Mouse (Mus musculus): ENCODE results near the gene Olfr617. TPM values are rescaled to one million over a fixed set of nuclear protein-coding genes. Genes with fewer than 3 reads are reported as not detected.
"Not testable (repeated sequence)": the region's sequence is repeated elsewhere in the genome, so short reads cannot be mapped to it uniquely, and the experiment has no call there.

Olfr617 gene
- not detected for total RNA-seq (2021)
- long read RNA-seq, experiment 1 = 0 reads
- long read RNA-seq, experiment 2 = 0 reads

- no peak for DNase-seq (ENCODE audit: extremely low spot score in 1 of 2, low spot score in 2 of 2)
- intact Hi-C loops (cut with DNase I) = loop anchor here (1.0 kb wide), 1 partner anchor 105 kb away; no protein-coding TSS in a partner anchor
- TF ChIP-seq CTCF (IDR thresholded peaks at IDR 0.05) = no peak
- no peak within 1 kb of the TSS for H3K27ac ChIP-seq
- H3K4me3 ChIP-seq = no peak within 1 kb of the TSS
Measured at GRCm38 (mm10) chr7:103572761-103573160, at the start of gene Olfr617. Gene Olfr617 (plus strand): TSS chr7:103573061.

- DNase-seq (ENCODE audit: extremely low spot score in 1 of 2, low spot score in 2 of 2); H3K27ac ChIP-seq; intact Hi-C loops (cut with DNase I); H3K4me3 ChIP-seq: not testable (repeated sequence)
Measured at GRCm38 (mm10) chr7:103542617-103543016, 30.2 kb upstream of the Olfr617 start, which contains the start of gene Olfr612. Gene Olfr612 (minus strand): TSS chr7:103542717.

- no peak for TF ChIP-seq CTCF (IDR thresholded peaks at IDR 0.05)
- H3K4me3 ChIP-seq = no peak within 1 kb of the TSS
- intact Hi-C loops (cut with DNase I) = no loop called here
- DNase-seq (ENCODE audit: extremely low spot score in 1 of 2, low spot score in 2 of 2) = no peak
- H3K27ac ChIP-seq = no peak within 1 kb of the TSS
Measured at GRCm38 (mm10) chr7:103547774-103548173, 25.1 kb upstream of the Olfr617 start, which contains the start of gene Olfr613. Gene Olfr613 (plus strand): TSS chr7:103548074.

GRCm38 (mm10) chr7:103555779-103556178 is 17.1 kb upstream of the Olfr617 start, which contains the start of gene Olfr615:
Gene Olfr615 (plus strand): TSS chr7:103556079.
- Histone ChIP-seq H3K27ac (no peak within 1 kb of the TSS), H3K4me3 (no peak within 1 kb of the TSS)
- no peak for DNase-seq (ENCODE audit: extremely low spot score in 1 of 2, low spot score in 2 of 2)
- TF ChIP-seq CTCF (IDR thresholded peaks at IDR 0.05) = no peak
- intact Hi-C loops (cut with DNase I) = no loop called here

GRCm38 (mm10) chr7:103569043-103569442 is 3.8 kb upstream of the Olfr617 start, which contains the start of gene Olfr616:
Gene Olfr616 (minus strand): TSS chr7:103569143.
- DNase-seq (ENCODE audit: extremely low spot score in 1 of 2, low spot score in 2 of 2) = no peak
- no peak for TF ChIP-seq CTCF (IDR thresholded peaks at IDR 0.05)
- Histone ChIP-seq H3K4me3 (no peak within 1 kb of the TSS), H3K27ac (no peak within 1 kb of the TSS)
- intact Hi-C loops (cut with DNase I) = no loop called here

GRCm38 (mm10) chr7:103589803-103590202 is 16.9 kb downstream of the Olfr617 start, which contains the start of gene Olfr618:
Gene Olfr618 (plus strand): TSS chr7:103590103.
- no peak within 1 kb of the TSS for H3K4me3 ChIP-seq
- H3K27ac ChIP-seq = no peak within 1 kb of the TSS
- no peak for TF ChIP-seq CTCF (IDR thresholded peaks at IDR 0.05)
- intact Hi-C loops (cut with DNase I) = no loop called here
- no peak for DNase-seq (ENCODE audit: extremely low spot score in 1 of 2, low spot score in 2 of 2)

GRCm38 (mm10) chr7:103600275-103600674 is 27.4 kb downstream of the Olfr617 start, which contains the start of gene Olfr619:
Gene Olfr619 (plus strand): TSS chr7:103600575.
- intact Hi-C loops (cut with DNase I) = no loop called here
- DNase-seq (ENCODE audit: extremely low spot score in 1 of 2, low spot score in 2 of 2) = no peak
- no peak within 1 kb of the TSS for H3K4me3 ChIP-seq
- H3K27ac ChIP-seq = no peak within 1 kb of the TSS
- TF ChIP-seq CTCF (IDR thresholded peaks at IDR 0.05) = no peak

GRCm38 (mm10) chr7:103607425-103607824 is 34.6 kb downstream of the Olfr617 start:
- no peak for DNase-seq (ENCODE audit: extremely low spot score in 1 of 2, low spot score in 2 of 2)
- intact Hi-C loops (cut with DNase I) = no loop called here
- TF ChIP-seq CTCF (IDR thresholded peaks at IDR 0.05) = no peak

GRCm38 (mm10) chr7:103612434-103612833 is 39.6 kb downstream of the Olfr617 start, which contains the start of gene Olfr620:
Gene Olfr620 (minus strand): TSS chr7:103612534.
- no peak for DNase-seq (ENCODE audit: extremely low spot score in 1 of 2, low spot score in 2 of 2)
- TF ChIP-seq CTCF (IDR thresholded peaks at IDR 0.05) = no peak
- H3K27ac ChIP-seq = no peak within 1 kb of the TSS
- intact Hi-C loops (cut with DNase I) = no loop called here
- no peak within 1 kb of the TSS for H3K4me3 ChIP-seq

More at GRCm38 (mm10) chr7:103607425-103607824, 34.6 kb downstream of the Olfr617 start:
- Histone ChIP-seq H3K4me3 (no peak overlapping the region), H3K27ac (no peak overlapping the region)

Small RNA genes lying within 50 kb of the gene (microRNA-seq; reads per million reads assigned to microRNA genes)
- gene Gm26506 = 0 reads per million in 2 experiments

Other genes starting within 250 kb of the Olfr617 start
- gene Olfr598, start 249.5 kb upstream of the Olfr617 start, total RNA-seq (2021) = not detected
- not detected for gene Olfr599, start 237.1 kb upstream of the Olfr617 start, total RNA-seq (2021)
- not detected for gene Olfr600, start 223.4 kb upstream of the Olfr617 start, total RNA-seq (2021)
- not detected for gene Olfr601, start 210.4 kb upstream of the Olfr617 start, total RNA-seq (2021)
- not detected for gene Olfr603, start 186.9 kb upstream of the Olfr617 start, total RNA-seq (2021)
- not detected for gene Usp17lc, start 158.0 kb upstream of the Olfr617 start, total RNA-seq (2021)
- not detected for gene Olfr605, start 127.6 kb upstream of the Olfr617 start, total RNA-seq (2021)
- gene Olfr606, start 124.0 kb upstream of the Olfr617 start, total RNA-seq (2021) = not detected
- not detected for gene Olfr607, start 108.9 kb upstream of the Olfr617 start, total RNA-seq (2021)
- not detected for gene Olfr608, start 103.2 kb upstream of the Olfr617 start, total RNA-seq (2021)
- gene Olfr609, start 75.0 kb upstream of the Olfr617 start, total RNA-seq (2021) = not detected
- not detected for gene Olfr610, start 60.9 kb upstream of the Olfr617 start, total RNA-seq (2021)
- not detected for gene Olfr611, start 52.2 kb upstream of the Olfr617 start, total RNA-seq (2021)
- not detected for gene Olfr612, start 30.3 kb upstream of the Olfr617 start, total RNA-seq (2021)
- gene Olfr613, start 25.0 kb upstream of the Olfr617 start, total RNA-seq (2021) = not detected
- gene Olfr615, start 17.0 kb upstream of the Olfr617 start, total RNA-seq (2021) = not detected
- not detected for gene Olfr616, start 3.9 kb upstream of the Olfr617 start, total RNA-seq (2021)
- gene Olfr618, start 17.0 kb downstream of the Olfr617 start, total RNA-seq (2021) = not detected
- gene Olfr619, start 27.5 kb downstream of the Olfr617 start, total RNA-seq (2021) = not detected
- gene Olfr620, start 39.5 kb downstream of the Olfr617 start, total RNA-seq (2021) = not detected
- gene Olfr622, start 69.6 kb downstream of the Olfr617 start, total RNA-seq (2021) = not detected
- gene Olfr623, start 90.6 kb downstream of the Olfr617 start, total RNA-seq (2021) = not detected
- under 1 TPM in 1 of 2 experiments, not detected in 1; 0.07 TPM for gene Olfr624, start 98.1 kb downstream of the Olfr617 start, total RNA-seq (2021)
- not detected for gene Olfr625-ps1, start 109.7 kb downstream of the Olfr617 start, total RNA-seq (2021)
- gene Olfr243, start 141.6 kb downstream of the Olfr617 start, total RNA-seq (2021) = not detected
- gene Olfr628, start 157.3 kb downstream of the Olfr617 start, total RNA-seq (2021) = not detected
- not detected for gene Olfr629, start 171.9 kb downstream of the Olfr617 start, total RNA-seq (2021)
- not detected for gene Olfr630, start 184.3 kb downstream of the Olfr617 start, total RNA-seq (2021)
- gene Olfr69, start 198.5 kb downstream of the Olfr617 start, total RNA-seq (2021) = not detected
- not detected for gene Olfr68, start 206.6 kb downstream of the Olfr617 start, total RNA-seq (2021)
- gene Olfr67, start 218.8 kb downstream of the Olfr617 start, total RNA-seq (2021) = not detected
- 10 to 100 TPM; 29.5 to 36.6 TPM for gene Hbb-bt, start 240.9 kb downstream of the Olfr617 start, total RNA-seq (2021)

All from left cerebral cortex, adult 2 months (tissue).